28 mouse cellular contexts compared by ENCODE assay signal in genomic region chr4:91213917-91214316, GRCm38 (mm10).
"Had no signal": no experiment of that assay in that cellular context is flagged by ENCODE, and none has a peak within 500 bp of the region (broad histone marks: within the 10 kb centered on the region; RNA-seq: fewer than 3 reads in every experiment).

No protein-coding gene starts in this region.

- H3K4me2 ChIP-seq: heart, embryonic 13.5 days; hindbrain, embryonic 12.5 days; hindbrain, embryonic 14.5 days; intestine, embryonic 15.5 days; kidney, embryonic 15.5 days; limb, embryonic 13.5 days; limb, embryonic 15.5 days; liver, embryonic 12.5 days had no signal

- H3K27ac ChIP-seq: gastrocnemius, adult 2 months; heart, embryonic 10.5 days; heart, embryonic 13.5 days; hindbrain, embryonic 10.5 days; hindbrain, embryonic 12.5 days; hindbrain, embryonic 14.5 days; intestine, embryonic 15.5 days; kidney, embryonic 15.5 days; kidney, postnatal 0 days; limb, embryonic 13.5 days; limb, embryonic 15.5 days; liver, embryonic 12.5 days; liver, embryonic 14.5 days had no signal

- H3K27me3 ChIP-seq: heart, embryonic 13.5 days; hindbrain, embryonic 12.5 days; intestine, embryonic 15.5 days; kidney, embryonic 15.5 days; limb, embryonic 13.5 days; limb, embryonic 15.5 days; liver, embryonic 12.5 days had no signal

- DNase-seq: gastrocnemius, adult 2 months; gastrocnemius, postnatal 10 days; gastrocnemius, postnatal 25 days; heart, adult 18-20 months; heart, postnatal 14 days; heart, postnatal 36 days; kidney, adult 18-20 months; kidney, adult 9 months; kidney, postnatal 14 days; kidney, postnatal 36 days; layer of hippocampus, adult 9-11 months; layer of hippocampus, postnatal 36 days; left cerebral cortex, postnatal 4 days had no signal

- H3K9me3 ChIP-seq: heart, embryonic 10.5 days; heart, embryonic 13.5 days; hindbrain, embryonic 10.5 days; hindbrain, embryonic 12.5 days; intestine, embryonic 15.5 days; kidney, embryonic 15.5 days; limb, embryonic 13.5 days; limb, embryonic 15.5 days; liver, embryonic 12.5 days had no signal

- H3K36me3 ChIP-seq: heart, embryonic 10.5 days; heart, embryonic 13.5 days; intestine, embryonic 15.5 days; kidney, embryonic 15.5 days; limb, embryonic 13.5 days; limb, embryonic 15.5 days; liver, embryonic 12.5 days had no signal

- H3K4me1 ChIP-seq: heart, embryonic 10.5 days; heart, embryonic 13.5 days; hindbrain, embryonic 10.5 days; hindbrain, embryonic 12.5 days; intestine, embryonic 15.5 days; kidney, embryonic 15.5 days; limb, embryonic 13.5 days; limb, embryonic 15.5 days; liver, embryonic 12.5 days had no signal

- ATAC-seq: hindbrain, embryonic 16.5 days; inflammation-experienced regulatory T-cells, adult 6 months; intestine, embryonic 15.5 days; intestine, postnatal 0 days; liver, embryonic 12.5 days had no signal

- H3K4me3 ChIP-seq: gastrocnemius, adult 2 months; heart, embryonic 10.5 days; heart, embryonic 13.5 days; hindbrain, embryonic 10.5 days; hindbrain, embryonic 12.5 days; intestine, embryonic 15.5 days; kidney, embryonic 15.5 days; limb, embryonic 13.5 days; limb, embryonic 15.5 days; liver, embryonic 12.5 days had no signal

- H3K9ac ChIP-seq: heart, embryonic 13.5 days; hindbrain, embryonic 12.5 days; hindbrain, embryonic 14.5 days; intestine, embryonic 15.5 days; kidney, embryonic 15.5 days; limb, embryonic 13.5 days; limb, embryonic 15.5 days; liver, embryonic 12.5 days; liver, embryonic 14.5 days had no signal
